Mouse (Mus musculus) frontal cortex, adult (tissue): ENCODE measurements around the gene Nfix.

ENCODE experiments used
- ATAC-seq: cut with Nextera tagmentation; 2 replicates; pipeline ENCODE4 v1.9.2; 2017; ENCODE audit warnings: mild to moderate bottlenecking, moderate library complexity, mixed read lengths; ENCODE audit not compliant: low TSS enrichment

Nfix gene

DNA sequence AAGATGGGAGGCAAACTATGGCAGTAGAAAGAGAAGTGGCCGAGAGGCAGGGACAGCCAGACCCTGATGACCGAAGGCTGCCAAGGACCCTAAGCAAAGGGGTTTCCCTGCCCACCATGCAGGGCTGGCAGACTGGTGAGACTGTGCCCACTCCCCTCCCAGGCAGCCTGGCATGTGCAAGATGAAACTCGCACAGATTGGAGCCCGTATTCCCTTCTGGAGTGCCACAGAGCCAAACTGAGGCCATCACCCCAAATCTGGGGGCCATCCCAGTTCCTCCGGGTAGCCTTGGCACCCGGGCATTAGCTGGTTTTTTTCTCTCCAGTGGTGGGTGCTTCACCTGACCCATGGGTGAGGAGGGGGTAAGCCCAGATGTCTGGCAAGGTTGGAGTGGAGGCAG is 2.2 kb downstream of the Nfix start:
- no peak for ATAC-seq

DNA sequence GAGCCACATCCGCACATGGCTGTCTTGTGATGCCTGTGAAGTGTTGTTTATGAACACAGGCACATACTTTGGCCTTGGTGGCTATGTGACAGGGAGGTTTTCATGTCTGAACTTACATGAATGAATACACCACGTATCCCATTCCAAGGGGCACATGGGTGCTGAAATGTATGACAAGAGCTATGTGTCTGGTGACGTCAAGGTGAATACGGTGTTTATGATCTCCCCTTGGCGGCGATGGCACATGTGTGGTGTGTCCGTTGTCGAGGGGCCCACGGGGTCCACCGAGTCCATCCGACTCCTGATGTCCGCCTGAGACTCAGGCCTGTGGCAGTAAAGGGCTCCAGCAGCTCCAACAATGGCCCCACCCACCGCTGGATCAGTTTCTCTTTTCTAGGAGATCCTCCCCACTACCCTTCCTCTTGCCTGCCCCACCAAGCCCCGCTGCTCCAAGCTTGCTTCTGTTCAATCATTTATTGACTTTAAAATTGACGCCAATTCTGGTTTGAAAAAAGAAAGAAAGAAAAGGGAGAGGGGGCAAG is 2.8 kb downstream of the Nfix start:
- ATAC-seq: no peak

DNA sequence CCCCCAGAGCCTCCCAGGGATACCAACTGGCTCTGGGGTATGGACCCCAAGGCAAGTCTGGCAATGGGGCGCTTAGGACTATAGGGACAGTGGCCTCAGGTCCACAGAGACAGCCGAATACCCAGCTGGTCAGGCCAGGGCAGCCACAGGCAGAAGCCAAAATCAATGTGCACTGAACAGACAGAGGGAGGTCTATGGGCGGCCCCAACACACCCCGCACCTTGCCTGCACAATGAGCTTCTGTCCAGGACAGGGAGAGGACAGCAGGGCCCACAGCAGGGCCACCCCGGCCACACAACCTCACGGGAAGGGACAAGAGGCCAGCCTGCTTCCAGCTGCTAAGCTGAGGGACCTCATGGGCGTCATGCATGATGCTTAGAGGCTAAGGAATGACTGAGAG is 5.7 kb downstream of the Nfix start:
- peak; percentile 20 for ATAC-seq

DNA sequence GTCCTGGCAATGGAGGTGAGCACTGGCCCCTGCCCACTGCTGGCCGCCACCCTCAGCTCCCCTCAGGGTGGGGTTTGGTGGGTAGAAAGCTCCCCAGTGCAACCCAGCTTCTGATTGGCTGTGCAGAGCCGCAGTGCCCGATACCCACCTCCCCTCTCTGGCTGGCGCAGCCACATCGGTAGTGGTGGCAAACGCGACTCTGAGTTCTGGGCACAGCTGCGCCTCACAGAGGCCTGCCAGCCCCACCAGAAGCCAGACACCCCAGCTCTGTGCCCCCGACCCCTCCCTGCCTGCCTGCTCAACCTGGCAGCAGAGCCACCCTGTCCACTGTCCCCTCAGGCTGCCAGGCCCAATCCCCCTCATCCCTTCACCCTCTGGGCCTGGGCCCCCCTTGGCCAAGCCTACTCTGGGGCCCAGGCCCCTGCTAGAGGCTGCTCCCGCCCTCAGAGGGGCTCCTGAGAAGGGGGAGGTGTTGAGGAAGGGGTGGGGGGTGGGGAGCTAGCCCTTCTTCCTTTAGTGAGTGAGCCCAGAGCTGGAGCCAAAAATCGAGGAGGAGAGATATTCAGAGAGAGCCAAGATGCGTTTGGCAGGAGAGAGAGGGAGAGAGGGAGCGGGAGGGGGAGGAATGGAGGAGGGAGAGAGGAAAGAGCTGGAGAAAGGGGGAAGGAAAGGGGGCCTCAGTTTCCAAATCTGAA is 6.2 kb downstream of the Nfix start:
- peak; percentile 60 for ATAC-seq

DNA sequence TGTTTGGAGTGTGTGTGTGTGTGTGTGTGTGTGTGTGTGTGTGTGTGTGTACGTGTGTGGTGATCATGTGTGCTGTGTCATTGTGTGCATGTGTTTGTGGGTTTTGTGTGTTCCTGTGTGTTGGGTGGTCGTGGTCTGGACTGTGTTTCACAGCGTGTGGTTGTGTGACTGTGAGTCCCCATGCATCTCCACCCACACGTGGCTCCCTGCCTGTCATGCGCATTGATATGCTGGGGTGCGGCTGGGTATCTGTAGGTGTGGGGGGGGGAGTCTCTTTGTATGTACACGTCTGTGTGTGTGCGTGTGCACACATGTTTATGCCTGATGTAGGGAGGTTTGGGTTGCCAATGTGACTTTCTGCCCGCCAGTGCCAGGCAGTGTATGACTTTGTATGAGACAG is 7.0 kb downstream of the Nfix start:
- ATAC-seq: no peak

DNA sequence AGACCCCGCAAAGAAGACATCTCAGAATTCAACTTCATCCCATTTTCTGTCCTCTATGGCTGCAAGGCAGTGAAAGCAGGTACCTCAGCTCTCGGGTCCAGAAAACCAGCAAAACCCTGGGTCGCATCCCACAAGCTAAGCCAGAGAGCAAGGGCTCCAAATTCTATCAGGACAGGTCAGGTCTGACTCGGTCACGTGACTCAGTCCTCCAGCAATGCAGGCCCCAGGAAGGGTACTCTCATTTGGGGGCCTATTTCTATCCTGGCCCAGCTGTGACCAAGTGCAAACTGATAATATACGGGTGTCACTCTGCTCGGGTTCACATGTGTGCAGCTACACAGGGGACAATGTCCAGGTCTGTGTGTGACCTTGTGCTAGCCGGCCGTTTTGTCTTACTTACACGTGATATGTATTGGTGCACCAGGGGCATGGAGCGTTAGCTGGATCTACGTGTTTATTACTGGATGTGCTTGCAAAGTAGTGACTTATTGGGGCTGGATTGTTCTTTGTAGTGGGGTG is 7.7 kb downstream of the Nfix start:
- ATAC-seq: no peak

DNA sequence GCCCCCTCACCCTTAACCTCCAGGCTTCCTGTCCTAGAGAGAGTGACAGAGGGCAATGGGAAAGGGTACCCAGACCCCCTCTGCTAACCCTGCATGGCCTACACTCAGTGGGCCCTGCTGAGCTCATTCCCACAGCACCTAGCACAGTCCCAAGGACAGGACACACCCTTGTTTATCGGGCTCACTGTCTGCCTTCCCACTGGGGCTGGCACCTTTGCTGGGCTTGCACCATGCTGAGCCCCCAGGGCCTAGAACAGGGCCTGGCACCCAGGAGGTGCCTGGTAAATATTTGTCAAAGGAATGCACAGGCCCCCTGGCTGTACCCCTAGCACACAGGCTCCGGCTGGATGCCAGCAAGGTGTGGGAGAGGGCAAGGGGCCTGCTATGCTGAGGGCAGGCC is 9.6 kb downstream of the Nfix start:
- ATAC-seq: no peak

DNA sequence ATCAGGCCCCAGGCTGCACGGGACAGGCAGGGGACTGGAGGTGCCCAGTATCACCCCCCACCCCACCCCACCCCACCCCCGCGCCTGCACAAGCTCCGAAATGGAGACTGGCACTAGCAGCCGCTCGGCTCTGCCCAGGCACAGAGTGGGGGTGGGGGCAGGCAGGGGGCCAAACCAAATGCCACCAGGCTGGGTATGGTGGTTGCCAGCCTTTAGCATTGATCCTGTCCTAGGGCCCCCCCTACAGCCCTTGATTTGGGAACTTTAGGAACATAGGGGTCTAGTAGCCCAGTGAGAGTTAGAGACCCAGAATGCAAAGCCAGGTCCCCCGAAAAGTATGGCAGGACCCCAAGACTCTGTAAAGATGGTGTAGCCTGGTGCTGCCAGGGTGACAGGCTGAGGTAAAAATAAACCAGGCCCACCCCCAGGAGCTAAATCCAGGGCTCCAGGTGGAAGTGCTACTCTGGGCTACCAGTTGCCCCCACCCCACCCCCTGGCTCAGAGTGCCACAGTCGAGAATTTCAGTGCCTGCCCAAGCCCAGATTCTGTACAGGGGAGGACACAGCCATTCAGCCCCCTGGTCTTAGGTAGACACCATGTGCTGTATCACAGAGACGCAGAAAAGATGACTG is 10.2 kb downstream of the Nfix start:
- ATAC-seq: no peak

DNA sequence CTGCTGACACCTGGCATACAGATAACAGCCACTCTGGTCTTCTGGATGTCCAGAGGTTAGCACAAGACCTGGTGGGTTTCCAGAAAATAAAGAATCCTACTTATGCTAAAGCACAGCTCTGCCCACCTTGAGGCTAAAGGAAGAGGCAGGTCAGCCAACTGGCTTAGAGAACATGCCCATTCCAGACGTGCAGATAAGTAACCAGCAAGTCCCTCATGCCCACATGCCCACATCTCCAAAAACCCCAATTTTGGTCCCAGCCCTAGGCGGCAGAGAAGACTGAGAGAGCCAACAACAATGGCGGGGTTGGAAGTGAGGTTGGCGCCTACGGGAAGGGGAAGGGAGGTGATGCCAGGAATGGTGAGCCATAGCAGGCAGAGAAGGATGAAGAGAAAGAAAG is 10.8 kb downstream of the Nfix start:
- ATAC-seq: no peak

DNA sequence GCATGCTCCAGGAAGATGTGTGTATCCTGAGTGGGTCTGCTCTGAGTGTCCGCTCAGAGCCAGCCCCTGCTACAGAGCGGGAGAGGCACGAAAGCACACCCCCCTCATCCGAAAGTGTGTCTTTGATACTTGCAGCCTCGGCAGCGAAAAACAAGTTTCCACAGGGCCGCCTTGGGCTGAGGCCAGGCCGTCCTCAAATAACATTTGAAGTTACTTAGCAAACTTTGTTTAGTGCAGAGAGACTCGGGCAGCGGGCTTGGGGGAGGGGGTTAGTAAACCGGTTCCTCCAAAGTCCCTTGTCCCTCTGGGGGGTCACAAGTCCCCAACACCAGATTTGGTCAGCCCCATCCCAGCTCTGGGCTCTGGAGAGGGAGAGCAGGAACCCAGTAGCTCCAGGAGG is 11.2 kb downstream of the Nfix start:
- ATAC-seq: 0 out of 2 replicates have a peak, but pooled peaks have one; percentile 7

DNA sequence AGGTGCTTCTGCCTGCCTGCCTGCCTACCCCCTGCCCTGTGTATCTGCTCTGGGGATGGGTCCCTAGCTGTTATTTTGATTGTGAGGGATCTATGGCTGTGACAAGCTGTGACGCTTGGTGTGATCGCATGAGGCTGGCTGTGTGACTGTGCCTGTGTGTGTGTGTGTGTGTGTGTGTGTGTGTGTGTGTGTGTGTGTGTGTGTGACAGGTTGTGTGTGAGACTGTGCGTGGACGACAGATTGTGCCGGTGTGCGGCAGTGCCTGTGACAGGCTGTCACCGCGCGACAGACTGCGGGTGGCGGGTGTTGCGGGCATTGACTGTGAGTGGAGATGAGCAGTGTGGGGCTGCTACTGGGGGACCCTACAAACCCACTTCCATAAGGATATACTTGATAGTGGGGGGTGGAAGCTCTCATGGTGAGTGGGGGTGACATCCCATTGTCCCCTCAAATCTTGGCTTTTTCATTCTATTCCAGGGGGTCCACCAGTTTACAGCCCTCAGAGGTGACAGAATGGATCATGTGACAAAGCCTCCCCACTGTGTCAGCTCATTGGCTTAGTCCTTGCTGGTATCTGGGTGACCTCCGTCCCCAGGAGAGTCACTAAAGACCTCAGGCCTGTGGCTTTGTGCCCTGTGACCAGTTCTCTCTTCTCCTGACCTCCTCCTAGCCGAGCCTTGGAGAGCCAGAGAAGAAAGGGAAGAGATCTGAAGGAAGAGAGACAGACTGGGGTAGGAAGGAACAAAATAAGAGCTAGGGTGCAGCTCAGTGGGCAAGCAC is 12.4 kb downstream of the Nfix start:
- no peak for ATAC-seq

DNA sequence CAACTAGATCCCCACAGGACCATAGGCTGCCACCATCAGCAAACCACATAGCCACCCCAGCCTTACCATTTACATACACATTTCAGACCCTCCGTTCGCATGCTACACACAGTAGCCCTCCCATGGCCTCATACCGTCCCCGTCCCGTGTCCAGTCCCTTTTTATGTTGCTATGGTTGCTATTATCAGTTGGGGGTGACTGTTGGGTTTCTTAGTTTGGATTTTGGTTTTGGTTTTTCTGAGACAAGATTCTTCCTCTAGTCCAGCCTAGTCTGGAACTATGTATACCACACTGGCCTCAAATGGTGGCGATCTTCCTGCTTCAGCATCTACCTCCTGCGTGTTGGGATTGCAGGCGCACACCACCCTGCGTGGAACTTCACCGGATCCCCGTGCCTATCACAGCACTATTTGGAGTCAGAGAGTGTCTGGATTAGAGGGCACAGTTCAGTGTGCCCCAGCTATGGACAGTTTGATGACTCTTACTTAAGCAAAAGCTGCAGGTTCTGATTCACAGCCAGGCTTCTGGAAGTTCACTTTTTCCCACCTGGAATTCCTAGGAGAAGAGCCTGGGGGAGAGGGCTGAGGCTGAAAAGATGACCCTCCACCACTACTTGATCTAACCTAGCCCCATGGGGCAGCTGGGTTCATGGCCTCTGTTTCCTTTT is 13.2 kb downstream of the Nfix start:
- ATAC-seq: no peak

DNA sequence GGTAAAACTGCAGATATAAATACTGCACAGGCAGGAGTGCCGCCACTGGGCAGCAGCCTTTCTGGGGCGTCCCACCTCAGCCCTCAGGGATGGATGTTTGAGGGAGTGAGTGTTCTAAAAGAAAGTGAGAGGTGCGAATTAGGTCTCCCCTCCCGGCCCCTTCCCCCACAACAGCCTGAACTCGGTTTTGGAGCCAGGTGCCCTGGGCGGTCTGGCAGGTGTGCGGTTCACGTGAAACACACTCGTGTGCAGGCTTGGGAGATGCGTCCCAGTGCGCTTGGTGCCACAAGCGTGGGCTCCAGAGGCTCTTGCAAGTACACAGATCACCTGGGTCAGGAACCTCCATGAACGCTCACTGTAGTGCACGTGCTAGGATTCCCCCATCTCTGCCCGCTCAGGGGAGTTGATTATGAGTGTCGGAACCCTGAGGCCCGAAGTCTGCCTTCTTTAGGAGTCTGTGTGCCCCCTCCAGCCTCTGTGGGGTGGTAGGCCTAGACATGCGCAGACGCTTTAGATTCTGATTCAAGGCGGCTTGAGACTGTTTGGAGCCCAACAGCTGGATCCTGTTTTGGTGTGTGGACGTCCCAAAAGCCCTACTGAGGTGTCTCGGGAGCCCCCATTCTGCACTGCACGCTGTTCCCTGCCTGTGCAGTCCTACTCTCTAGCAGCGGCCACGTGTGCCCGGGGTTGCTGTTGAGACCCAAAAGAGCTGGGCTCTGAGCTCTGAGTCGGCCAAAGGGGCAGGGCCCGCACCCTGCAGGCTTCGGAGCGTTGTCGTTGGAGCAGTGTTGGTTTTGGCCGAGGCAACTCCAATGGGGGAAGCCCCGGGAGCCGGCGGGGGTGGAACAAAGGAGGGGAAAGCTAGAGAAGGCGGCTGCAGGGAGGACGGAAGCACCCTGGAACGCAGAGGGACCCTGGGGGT is 14.1 kb downstream of the Nfix start:
- no peak for ATAC-seq

DNA sequence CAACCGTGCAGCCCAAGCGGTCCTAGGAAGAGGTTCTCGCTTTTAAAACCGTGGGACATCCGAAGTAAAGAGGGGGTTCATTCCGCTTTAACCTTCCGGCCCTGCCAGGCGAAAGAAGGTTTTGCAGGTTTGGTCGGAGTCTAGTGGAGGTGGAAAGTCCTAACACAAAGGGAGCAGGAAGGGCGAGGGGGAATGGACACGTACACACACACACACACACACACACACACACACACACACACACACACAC is 14.7 kb downstream of the Nfix start:
- ATAC-seq: no peak

DNA sequence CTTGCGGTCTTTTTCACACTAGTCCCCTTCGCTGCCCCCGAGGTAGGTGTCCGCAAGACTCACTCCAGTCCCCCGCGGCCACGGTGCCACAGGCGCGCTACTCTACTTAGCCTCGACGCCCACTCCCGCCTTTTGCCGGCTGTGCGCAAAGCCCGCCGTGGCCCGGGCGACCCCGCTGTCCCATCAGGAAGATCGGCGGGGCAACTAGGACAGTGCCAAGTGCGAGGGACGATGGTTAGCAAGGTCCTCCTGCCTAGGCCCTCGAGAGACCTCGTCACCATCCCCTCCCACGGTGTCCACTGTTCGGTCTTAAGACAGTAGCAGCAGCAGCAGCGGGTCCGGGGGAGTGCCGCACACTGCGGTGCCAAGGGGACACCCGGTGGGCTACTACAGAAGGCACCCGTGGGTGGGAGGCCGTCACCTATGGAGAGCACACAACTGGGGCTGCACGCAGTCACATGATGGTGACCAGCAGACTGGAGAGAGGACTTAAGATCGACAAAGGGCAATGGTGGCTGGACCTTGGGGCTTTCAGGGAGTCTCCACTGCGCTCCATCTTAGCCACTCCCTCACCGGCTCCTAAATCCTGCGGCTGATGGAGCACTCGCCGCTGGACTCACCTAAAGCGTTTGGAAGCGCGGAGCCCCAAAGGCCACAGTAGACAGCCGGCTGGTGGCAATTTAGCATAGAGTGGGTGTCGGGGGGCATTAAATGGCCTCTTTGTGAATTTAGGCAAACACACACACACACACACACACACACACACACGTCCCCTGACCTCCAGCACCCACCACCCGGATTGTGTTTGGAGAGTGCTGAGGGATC is 15.3 kb downstream of the Nfix start:
- ATAC-seq: no peak

DNA sequence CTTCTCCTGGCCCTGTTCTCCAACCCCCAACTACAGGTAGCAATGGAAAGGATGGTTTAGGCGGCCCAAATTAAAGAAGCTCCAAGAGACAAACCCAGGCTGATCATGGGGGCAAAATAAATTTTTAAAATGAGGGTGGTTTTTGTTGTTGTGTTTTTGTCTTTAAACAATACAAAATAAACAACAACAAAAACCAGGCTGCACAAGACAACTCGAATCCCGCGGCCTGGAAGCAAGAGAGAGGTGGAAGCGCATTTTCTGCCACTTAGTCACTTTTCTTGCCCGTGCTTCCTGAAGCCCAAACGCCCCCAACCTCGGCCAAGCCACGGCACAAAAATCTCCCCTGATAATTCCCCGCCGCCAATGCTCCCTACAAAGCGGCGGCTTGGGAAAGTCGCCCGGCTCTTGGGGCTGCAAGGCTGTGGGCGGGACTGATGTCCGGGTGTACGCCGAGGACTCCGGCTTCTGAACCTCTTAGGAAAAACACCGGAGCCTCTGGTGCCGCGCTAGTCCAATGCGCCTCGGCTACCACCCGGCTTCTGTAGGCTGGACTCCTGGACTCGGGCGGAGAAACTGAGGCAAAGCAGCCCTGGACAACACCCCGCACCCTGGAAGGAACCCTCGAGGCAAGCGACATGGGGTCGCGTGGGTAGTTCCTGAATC is 16.1 kb downstream of the Nfix start:
- ATAC-seq: no peak

DNA sequence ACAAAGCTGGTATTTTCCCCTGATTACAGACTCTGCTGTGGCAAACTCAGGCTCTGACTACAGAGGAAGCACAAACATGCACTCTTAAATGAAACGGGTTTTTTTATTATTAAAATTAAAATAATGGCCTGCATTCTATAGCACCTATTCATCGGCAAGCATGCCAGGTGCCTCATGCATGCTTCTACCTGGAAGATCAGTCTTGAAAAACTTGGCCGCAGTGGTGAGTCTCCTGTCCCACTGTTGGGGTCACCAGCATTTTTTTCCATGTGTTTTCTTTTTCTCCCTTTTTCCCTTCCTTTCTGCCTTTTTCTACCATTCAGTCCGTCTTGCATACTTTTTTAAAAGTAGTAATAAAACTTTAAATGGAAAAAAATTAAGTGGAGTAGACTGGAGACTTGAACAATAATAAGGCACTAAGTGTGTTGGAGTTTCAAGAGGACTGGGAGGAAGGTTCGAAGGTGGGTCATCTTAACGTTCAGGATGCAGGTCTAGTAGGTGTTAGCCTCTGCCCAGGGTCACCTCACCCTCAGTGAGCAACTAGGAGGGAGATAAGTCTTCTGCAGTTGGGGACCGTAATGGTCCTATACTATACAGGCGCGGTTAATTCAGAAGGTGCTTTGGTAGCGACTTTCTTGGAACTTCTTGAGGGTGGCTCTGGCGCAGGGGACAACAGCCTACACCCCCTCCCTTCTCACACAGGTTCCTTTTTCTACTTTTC is 16.8 kb downstream of the Nfix start:
- ATAC-seq: no peak

DNA sequence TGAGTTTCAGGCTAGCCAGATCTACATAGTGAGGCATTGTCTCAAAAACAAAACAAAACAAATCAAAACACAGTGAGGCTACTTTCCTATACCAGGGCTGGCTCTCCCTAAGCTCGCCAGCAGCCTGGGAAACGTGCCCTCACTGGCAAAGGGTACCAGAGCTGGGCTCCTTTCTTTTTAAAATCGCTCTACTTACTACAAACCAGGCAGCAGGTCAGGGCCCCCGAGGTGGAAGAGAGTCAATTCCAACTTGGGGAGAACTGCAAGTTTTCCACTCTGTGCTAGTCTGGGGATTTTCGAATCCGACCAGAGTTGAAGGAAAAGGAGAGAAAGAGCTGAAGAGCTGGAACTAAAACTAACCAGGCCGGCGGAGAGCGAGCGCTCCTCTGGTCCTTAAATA is 17.5 kb downstream of the Nfix start:
- no peak for ATAC-seq
